Comparison of ENCODE assay signal across 17 mouse cellular contexts in the genomic region with DNA sequence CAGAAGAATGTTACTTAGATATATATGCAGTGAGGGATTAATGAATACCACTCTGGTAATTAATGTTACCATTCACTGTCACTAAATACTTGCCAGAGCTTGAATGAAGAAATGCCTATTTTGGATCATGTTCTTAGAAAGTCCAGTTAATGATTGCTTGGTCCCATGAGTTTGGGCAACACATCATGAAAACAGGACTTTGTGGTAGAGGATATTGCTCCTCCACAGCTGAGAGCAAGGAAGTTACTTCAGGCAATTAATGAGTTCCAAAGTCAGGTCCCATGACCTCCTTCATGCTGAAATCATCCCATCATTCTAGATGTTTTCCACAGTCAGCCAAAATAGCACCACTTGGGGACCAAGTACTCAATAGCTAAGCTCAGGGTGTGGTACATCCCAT.
"Had no signal": no experiment of that assay in that cellular context is flagged by ENCODE, and none has a peak within 500 bp of the region (broad histone marks: within the 10 kb centered on the region; RNA-seq: fewer than 3 reads in every experiment).

No protein-coding gene starts in this region.

- H3K4me2 ChIP-seq: limb, embryonic 13.5 days; liver, embryonic 11.5 days; lung, embryonic 14.5 days; midbrain, embryonic 13.5 days had no signal

- H3K4me1 ChIP-seq: megakaryocyte, embryonic 14.5 days; midbrain, embryonic 10.5 days; midbrain, embryonic 13.5 days had no signal

- H3K9ac ChIP-seq: limb, embryonic 13.5 days; liver, embryonic 14.5 days; liver, postnatal 0 days; lung, embryonic 14.5 days; midbrain, embryonic 13.5 days had no signal

- DNase-seq: layer of hippocampus, adult 9-11 months; liver, postnatal 0 days; lung, embryonic 14.5 days; thymus, adult 18-20 months; thymus, postnatal 36 days had no signal

- H3K27me3 ChIP-seq: limb, embryonic 13.5 days; megakaryocyte, embryonic 14.5 days; midbrain, embryonic 13.5 days had no signal

- H3K9me3 ChIP-seq: limb, embryonic 10.5 days; limb, embryonic 13.5 days; megakaryocyte, embryonic 14.5 days; midbrain, embryonic 10.5 days; midbrain, embryonic 13.5 days had no signal

- H3K27ac ChIP-seq: layer of hippocampus, adult 2 months; limb, embryonic 10.5 days; limb, embryonic 13.5 days; liver, embryonic 14.5 days; macrophage; midbrain, embryonic 10.5 days; midbrain, embryonic 13.5 days had no signal

- H3K4me3 ChIP-seq: layer of hippocampus, adult 2 months; limb, embryonic 10.5 days; limb, embryonic 13.5 days; megakaryocyte, embryonic 14.5 days; midbrain, embryonic 10.5 days; midbrain, embryonic 13.5 days had no signal

- ATAC-seq: intestine, postnatal 0 days; liver, postnatal 0 days; lung, postnatal 0 days; midbrain, embryonic 13.5 days; midbrain, embryonic 16.5 days had no signal

- H3K36me3 ChIP-seq: limb, embryonic 10.5 days; limb, embryonic 13.5 days; midbrain, embryonic 10.5 days; midbrain, embryonic 13.5 days had no signal
